Mouse (Mus musculus) intestine, embryonic 14.5 days (tissue): ENCODE results near the gene Fry. TPM values are rescaled to one million over a fixed set of nuclear protein-coding genes. Genes with fewer than 3 reads are reported as not detected.

Experiments used
- ATAC-seq: fragments of 200-750 bp; cut with Nextera tagmentation; replicated peaks from 2 replicates; pipeline ENCODE4 v1.8.0; 2017; ENCODE audit warnings: low read depth, moderate number of reproducible peaks, moderate TSS enrichment, moderate library complexity; ENCODE audit not compliant: low FRiP score, low TSS enrichment
- DNase-seq: peaks from one replicate; pipeline ENCODE4 v3.0.0-alpha.2; 2018; ENCODE audit warnings: low spot score
- H3K27ac ChIP-seq: fragments of 300-500 bp; sonication (generic); 2 replicates; pipeline ENCODE4 v1.5.1; 2014; ENCODE audit warnings: low read depth, mild to moderate bottlenecking, control low read depth
- H3K27me3 ChIP-seq: fragments of 300-500 bp; sonication (generic); replicated peaks from 2 replicates; pipeline ENCODE4 v1.6.1; 2014; ENCODE audit warnings: low read length, control low read depth; ENCODE audit not compliant: control insufficient read depth, insufficient read depth
- H3K36me3 ChIP-seq: fragments of 300-500 bp; sonication (generic); 2 replicates; pipeline ENCODE4 v1.6.1; 2014; ENCODE audit warnings: low read length, control low read depth; ENCODE audit not compliant: control insufficient read depth, insufficient read depth
- H3K4me1 ChIP-seq: fragments of 300-500 bp; sonication (generic); replicated peaks from 2 replicates; pipeline ENCODE4 v1.6.1; 2014; ENCODE audit warnings: low read length, control low read depth, mixed read lengths; ENCODE audit not compliant: control insufficient read depth, insufficient read depth
- H3K4me2 ChIP-seq: fragments of 300-500 bp; sonication (generic); 2 replicates; pipeline ENCODE4 v1.6.1; 2014; ENCODE audit warnings: low read length
- H3K4me3 ChIP-seq: fragments of 300-500 bp; sonication (generic); 2 replicates; pipeline ENCODE4 v1.5.1; 2014; ENCODE audit warnings: low read depth, low read length, control low read depth, mixed read lengths
- H3K9ac ChIP-seq: fragments of 300-500 bp; sonication (generic); 2 replicates; pipeline ENCODE4 v1.6.1; 2014; ENCODE audit warnings: mild to moderate bottlenecking, low read length
- H3K9me3 ChIP-seq: fragments of 300-500 bp; sonication (generic); 2 replicates; pipeline ENCODE4 v1.6.1; 2016; ENCODE audit warnings: low read length, control low read depth; ENCODE audit not compliant: control insufficient read depth
- WGBS: fragments of 180-500 bp; shearing (Covaris S2); extraction: QIAGEN DNeasy Blood & Tissue Kit; methylation state at CpG from one replicate; pipeline ENCODE4 v1.1.7; 2014; 5-methylcytosine and 5-hydroxymethylcytosine counted together
- polyA plus RNA-seq: library from polyadenylated mRNA; unstranded; fragments of >200 nt; fragmentation: Nextera tagmentation; extraction: Ambion mirVana; gene quantifications from 2 replicates; pipeline ENCODE4 v1.2.1, GENCODE M21; 2014

The Fry gene
- polyA plus RNA-seq, 1 experiment from 2014 or later: 11.6 TPM

DNA sequence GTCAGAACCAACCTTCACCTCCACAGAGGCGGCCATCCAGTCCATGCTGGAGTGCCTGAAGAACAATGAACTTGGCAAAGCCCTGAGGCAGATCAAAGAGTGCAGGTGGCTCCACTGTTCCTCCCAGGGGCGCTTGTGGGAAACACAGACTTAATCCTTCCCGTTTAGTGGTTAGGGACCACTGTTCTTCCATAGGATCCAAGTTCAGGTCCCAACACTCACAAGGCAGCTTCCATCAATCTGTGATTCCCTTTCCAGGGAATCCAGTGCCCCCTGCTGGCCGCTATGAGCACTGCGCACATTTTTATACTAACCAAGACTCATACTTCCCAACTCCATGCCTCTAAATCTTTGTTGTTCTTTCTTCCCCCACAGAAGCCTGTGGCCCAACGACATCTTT lies 377.3 kb downstream of the Fry start:
- H3K36me3 ChIP-seq: 0 out of 2 replicates have a peak, but pooled peaks cover 4% of the 10 kb centered on the region
- no peak overlapping the region for H3K4me3 ChIP-seq
- H3K4me2 ChIP-seq: no peak overlapping the region
- H3K27me3 ChIP-seq: no peaks in the 10 kb centered on the region
- 47% methylated on average over 6 of the region's 6 CpGs for WGBS
- no peak overlapping the region for H3K27ac ChIP-seq
- DNase-seq (no peak), ATAC-seq (no peak)
- H3K4me1 ChIP-seq: no peaks in the 10 kb centered on the region
- no peaks in the 10 kb centered on the region for H3K9me3 ChIP-seq
- H3K9ac ChIP-seq: no peak overlapping the region

DNA sequence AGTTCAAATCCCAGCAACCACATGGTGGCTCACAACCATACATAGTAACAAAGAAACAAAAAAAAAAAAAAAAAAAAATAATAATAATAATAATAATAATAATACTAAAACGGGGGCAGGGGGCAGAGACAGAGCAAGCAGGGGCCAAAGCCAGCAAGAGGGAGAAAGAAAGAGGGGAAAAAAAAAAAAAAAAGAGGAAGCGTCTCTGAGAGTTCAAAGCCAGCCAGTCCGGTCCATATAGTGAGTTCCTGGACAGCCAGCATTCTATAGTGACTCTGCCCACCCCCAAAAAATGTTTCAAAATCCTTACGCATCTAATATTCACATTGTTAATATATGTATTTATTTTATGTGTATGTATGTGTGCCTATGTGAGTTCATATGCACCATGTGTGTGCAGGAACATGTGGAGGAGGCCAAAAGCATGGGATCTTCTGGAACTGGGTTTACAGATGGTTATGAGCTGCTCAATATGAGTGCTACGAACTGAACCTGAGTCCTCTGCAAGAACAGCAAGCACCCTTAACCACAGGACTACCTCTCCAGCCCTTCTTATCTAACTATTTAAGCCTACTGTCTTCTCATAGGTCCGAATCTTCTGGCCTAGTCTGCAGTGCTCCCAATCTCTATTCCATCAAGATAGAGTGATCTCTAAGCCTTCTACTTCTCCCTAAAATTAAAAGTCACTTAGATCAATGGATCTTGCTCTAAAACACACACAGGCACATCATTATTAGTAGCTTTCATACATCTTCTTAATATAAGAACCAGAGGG lies 392.2 kb downstream of the Fry start:
- Histone ChIP-seq H3K9me3 (no peaks in the 10 kb centered on the region), H3K36me3 (no peaks in the 10 kb centered on the region), H3K9ac (no peak overlapping the region), H3K4me1 (no peaks in the 10 kb centered on the region), H3K4me3 (no peak overlapping the region), H3K27ac (no peak overlapping the region), H3K27me3 (no peaks in the 10 kb centered on the region), H3K4me2 (no peak overlapping the region)
- WGBS: 82% methylated on average over 6 of the region's 6 CpGs
- DNase-seq (no peak), ATAC-seq (no peak)

DNA sequence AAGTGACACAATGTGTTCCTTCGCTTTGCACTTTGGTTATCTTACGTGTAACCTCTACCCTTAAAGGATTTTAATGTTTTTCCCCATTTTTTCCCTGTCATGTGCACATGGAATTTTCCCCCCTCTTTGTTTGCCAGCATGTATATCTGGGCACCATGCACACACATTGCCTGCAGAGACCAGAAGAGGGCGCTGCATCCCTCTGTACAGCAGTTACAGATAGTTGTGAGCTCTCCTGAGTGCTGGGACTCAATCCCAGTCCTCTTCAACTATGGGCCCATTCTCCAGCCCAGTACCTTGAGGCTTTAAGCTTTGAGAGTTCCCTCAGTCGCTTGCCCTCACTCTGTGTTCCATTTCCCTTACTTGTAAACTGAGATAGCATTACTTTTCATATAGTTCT lies 394.8 kb downstream of the Fry start:
- ATAC-seq (no peak), DNase-seq (no peak)
- Histone ChIP-seq H3K4me1 (no peaks in the 10 kb centered on the region), H3K9me3 (no peaks in the 10 kb centered on the region), H3K27ac (no peak overlapping the region), H3K4me2 (no peak overlapping the region), H3K36me3 (no peaks in the 10 kb centered on the region), H3K4me3 (no peak overlapping the region), H3K27me3 (no peaks in the 10 kb centered on the region), H3K9ac (no peak overlapping the region)
- WGBS: 80% methylated on average over 4 of the region's 4 CpGs

DNA sequence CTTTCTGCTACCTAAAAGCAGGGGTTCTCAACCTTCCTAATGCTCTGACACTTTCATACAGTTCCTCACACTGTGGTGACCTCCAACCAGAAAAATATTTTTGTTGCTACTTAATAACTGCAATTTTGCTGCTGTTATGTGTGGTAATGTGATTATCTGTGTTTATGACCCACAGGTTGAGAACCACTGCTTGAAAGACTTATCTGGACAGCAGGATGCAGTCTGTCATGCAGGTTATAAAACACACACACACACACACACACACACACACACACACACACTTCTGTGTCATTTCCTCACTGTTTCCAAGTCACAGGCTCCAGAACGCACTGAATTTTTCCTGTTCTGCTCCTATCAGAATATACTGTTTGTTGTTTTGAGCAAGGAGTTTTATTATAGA lies 395.6 kb downstream of the Fry start:
- DNase-seq (no peak), ATAC-seq (no peak)
- no peak overlapping the region for H3K4me2 ChIP-seq
- H3K4me1 ChIP-seq: no peaks in the 10 kb centered on the region
- H3K36me3 ChIP-seq: no peaks in the 10 kb centered on the region
- H3K9ac ChIP-seq: no peak overlapping the region
- H3K27ac ChIP-seq: no peak overlapping the region
- no peaks in the 10 kb centered on the region for H3K9me3 ChIP-seq
- H3K27me3 ChIP-seq: no peaks in the 10 kb centered on the region
- no peak overlapping the region for H3K4me3 ChIP-seq
- WGBS: 73% methylated on average over 1 of the region's 1 CpGs

DNA sequence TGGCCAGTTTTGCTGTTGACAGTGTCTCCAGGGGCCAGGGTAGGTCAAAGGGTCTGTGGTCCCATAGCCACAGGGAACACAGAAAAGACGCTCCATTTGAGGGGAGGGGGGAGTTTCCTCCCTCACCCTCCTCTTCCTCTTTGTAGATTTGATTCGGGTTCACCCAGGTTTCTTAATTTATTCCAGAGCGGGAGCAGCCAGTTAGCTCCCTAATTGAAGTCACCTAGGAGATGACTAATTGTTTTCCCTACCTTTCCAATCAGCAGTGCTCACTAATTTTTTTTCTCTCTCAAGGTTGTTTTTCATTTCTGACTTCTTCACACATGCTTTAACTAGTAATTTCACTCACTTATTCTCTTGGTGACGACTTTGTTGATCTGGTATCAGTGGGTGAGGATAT lies 399.6 kb downstream of the Fry start, which contains the start of gene Zar1l:
Gene Zar1l (minus strand): TSS at position 101 of the 400 bp plus-strand sequence.
- H3K4me1 ChIP-seq: peaks cover under 1% of the 10 kb centered on the region; the same call in 1 of the 2 replicates
- no peaks in the 10 kb centered on the region for H3K27me3 ChIP-seq
- 60% methylated on average over 4 of the region's 4 CpGs for WGBS
- no peak within 1 kb of the TSS for H3K4me2 ChIP-seq
- ATAC-seq: no peak
- H3K4me3 ChIP-seq: no peak within 1 kb of the TSS
- DNase-seq: no peak
- H3K9me3 ChIP-seq: no peaks in the 10 kb centered on the region
- H3K9ac ChIP-seq: no peak within 1 kb of the TSS
- H3K36me3 ChIP-seq: no peaks in the 10 kb centered on the region
- no peak within 1 kb of the TSS for H3K27ac ChIP-seq

DNA sequence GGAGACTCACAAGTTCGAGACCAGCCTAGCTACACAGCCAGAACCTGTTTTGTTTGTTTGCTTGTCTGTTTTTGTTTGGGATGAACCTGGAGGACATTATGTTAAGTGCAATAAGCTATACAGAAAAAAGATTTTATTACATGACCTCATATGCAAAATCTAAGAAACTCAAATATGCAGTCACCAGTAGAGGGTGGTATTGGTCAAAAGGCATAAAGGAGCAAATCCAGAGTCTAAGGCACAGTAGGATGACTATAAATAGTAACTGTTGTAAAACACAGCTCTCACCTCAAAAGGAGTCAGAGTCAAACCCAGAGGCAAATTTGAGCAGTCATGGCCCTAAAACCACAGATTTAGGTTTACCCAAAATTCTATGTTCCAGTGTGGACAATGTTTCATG lies 401.1 kb downstream of the Fry start:
- Histone ChIP-seq H3K27ac (no peak overlapping the region), H3K9me3 (no peaks in the 10 kb centered on the region), H3K9ac (no peak overlapping the region), H3K4me1 (peaks cover 8% of the 10 kb centered on the region; the same call in 1 of the 2 replicates), H3K27me3 (no peaks in the 10 kb centered on the region), H3K4me2 (no peak overlapping the region), H3K4me3 (no peak overlapping the region), H3K36me3 (no peaks in the 10 kb centered on the region)
- DNase-seq (no peak), ATAC-seq (no peak)
- 88% methylated on average over 1 of the region's 1 CpGs for WGBS

DNA sequence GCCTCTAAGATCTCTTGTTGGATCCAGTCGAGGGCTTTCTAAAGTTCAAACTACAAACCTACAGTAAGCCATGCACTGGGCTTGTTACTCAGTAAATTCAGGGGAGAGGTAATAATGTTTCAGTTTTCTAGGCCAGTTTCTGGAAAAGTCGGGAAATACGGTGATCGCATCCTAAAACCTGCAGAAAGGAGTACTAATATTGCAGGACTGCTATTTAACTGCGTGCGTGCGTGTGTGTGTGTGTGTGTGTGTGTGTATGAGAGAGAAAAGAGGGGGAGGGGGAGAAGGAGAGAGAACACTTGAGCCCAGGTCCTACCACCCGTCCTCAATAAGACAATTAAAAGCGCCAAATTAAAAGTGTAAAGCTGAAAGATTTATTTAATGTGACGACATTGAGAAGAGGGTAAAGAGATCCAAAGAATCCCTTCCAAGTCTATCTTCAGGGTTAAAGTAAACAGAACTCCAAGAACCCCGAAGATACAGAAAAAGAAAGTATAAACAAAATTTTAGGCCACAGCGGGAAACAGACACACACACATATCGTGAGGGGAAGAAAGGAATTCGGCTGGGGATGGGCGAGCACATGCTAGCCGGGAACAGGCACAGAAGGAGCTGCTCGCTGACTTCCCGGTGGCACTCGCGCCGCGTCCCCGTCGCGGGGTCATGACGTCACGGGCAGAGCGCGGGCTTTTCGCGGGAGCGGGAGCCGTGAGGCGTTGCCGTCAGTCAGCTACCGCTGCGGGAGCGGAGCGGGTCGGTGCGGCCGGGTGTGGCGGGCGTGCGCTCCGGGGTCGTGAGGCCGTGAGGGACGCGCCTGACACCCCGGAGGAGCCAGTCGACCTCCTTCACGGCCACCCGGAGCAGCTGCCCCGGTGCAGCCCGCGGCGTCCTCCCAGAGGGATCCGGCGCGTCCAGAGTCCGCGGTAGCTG lies 403.8 kb downstream of the Fry start, which contains the start of gene Brca2:
Gene Brca2 (plus strand): TSS at position 694 of the 930 bp plus-strand sequence.
- peak; percentile 99 for DNase-seq
- H3K9ac ChIP-seq: peak within 1 kb of the TSS; percentile 91
- no peaks in the 10 kb centered on the region for H3K27me3 ChIP-seq
- H3K36me3 ChIP-seq: 0 out of 2 replicates have a peak, but pooled peaks cover 3% of the 10 kb centered on the region
- peak within 1 kb of the TSS; percentile 65 for H3K4me2 ChIP-seq
- peak; percentile 92 for ATAC-seq
- no peaks in the 10 kb centered on the region for H3K9me3 ChIP-seq
- H3K4me3 ChIP-seq: peak within 1 kb of the TSS; percentile 67
- peaks cover 8% of the 10 kb centered on the region; the same call in 1 of the 2 replicates for H3K4me1 ChIP-seq
- WGBS: 4% methylated on average over 63 of the region's 63 CpGs
- peak within 1 kb of the TSS; percentile 80 for H3K27ac ChIP-seq

DNA sequence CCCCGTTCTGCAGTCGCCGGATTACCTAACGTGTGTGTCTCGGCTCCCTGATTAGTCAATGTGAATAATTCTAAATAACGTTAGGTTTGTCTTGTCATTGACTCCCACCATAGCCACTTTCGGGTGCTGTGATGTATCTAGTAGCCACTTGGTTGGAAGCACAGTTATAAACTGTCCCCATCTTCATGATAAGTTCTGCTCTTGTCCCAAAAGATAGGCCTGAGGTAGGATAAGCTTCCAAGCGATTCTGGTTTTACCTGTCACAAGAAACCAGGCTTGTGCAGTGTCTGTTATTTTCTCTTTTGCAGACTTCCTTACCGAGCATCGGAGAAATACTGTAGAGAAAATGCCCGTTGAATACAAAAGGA lies 404.4 kb downstream of the Fry start:
- DNase-seq (no peak), ATAC-seq (no peak; the same call in 1 of the 2 replicates)
- no peaks in the 10 kb centered on the region for H3K27me3 ChIP-seq
- H3K4me2 ChIP-seq: peak overlapping the region; percentile 65
- H3K9me3 ChIP-seq: no peaks in the 10 kb centered on the region
- H3K36me3 ChIP-seq: 0 out of 2 replicates have a peak, but pooled peaks cover 3% of the 10 kb centered on the region
- WGBS: 6% methylated on average over 11 of the region's 11 CpGs
- peak overlapping the region; percentile 67 for H3K4me3 ChIP-seq
- peak overlapping the region; percentile 80 for H3K27ac ChIP-seq
- H3K9ac ChIP-seq: peak overlapping the region; percentile 91
- peaks cover 8% of the 10 kb centered on the region; the same call in 1 of the 2 replicates for H3K4me1 ChIP-seq
